Mouse (Mus musculus) heart, postnatal 14 days (tissue): ENCODE data around the gene Map3k20. TPM values are rescaled to one million over a fixed set of nuclear protein-coding genes. Genes with fewer than 3 reads are reported as not detected.

ENCODE experiments used
- DNase-seq, 2 experiments: peaks; one replicate each; pipeline ENCODE4 v3.0.0; 2021 to 2022
- intact Hi-C: fragments of 180-260 bp; cut with DNase I; formaldehyde crosslinking; loops from one replicate; pipeline ENCODE4 v1.15.1; 2025
- total RNA-seq, 2 experiments: library from RNA; stranded (reverse); gene quantifications; 2 replicates each; pipeline ENCODE4 v1.2.3; 2021

Gene Map3k20
- total RNA-seq, 2 experiments from 2014 or later, result 220 to 230 TPM

DNA sequence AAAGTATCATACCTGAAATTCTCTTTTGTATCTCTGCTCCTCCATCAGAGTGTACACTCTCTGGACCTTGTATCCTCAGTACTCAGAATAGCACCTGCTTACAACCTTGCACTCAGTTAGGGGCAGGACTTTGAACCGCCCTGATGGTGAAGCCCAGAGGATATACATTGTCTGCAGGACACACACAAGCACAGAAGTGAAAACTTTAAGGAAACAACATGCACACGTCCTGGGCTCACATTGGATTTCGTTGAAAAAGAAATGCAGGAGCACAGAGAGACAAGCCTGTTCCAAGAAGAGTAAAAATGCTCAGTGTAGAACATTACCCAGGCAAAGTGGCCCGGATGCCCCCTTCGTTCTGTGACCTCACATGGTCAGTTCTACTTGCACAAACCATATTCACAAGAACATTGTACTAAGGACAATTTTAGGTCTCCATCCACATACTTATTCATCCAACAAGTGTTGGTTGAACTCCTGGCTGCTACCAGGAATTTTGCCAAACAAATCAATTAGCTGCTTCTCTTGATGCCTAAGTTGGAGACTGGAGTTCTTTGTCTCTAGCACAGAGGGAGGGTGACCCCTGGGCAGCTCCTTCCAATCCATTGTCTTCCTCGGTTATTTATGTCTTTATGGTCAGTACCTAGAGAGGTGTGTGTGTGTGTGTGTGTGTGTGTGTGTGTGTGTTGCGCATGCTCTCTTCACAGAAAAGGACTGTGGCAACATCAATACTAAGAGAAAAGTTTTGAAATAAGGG lies 189.3 kb downstream of the Map3k20 start:
- no peak for DNase-seq
- intact Hi-C loops, result loop anchor here (10.0 kb wide), 1 partner anchor 190 kb away; the partner anchor contains the start of gene Map3k20

- no peak for DNase-seq
- intact Hi-C loops, result loop anchor here (10.0 kb wide), 1 partner anchor 191 kb away; the partner anchor contains the start of gene Map3k20
Observed at GRCm38 (mm10) chr2:72475423-72475796, 190.0 kb downstream of the Map3k20 start.

GRCm38 (mm10) chr2:72475797-72476485 lies 190.5 kb downstream of the Map3k20 start, which contains the start of gene Cdca7:
Gene Cdca7, plus strand, starts transcription at chr2:72476159.
- intact Hi-C loops, result loop anchor here (10.0 kb wide), 1 partner anchor 191 kb away; the partner anchor contains the start of gene Map3k20

GRCm38 (mm10) chr2:72476486-72477211 lies 191.2 kb downstream of the Map3k20 start:
- peak; percentile 40 to 46 for DNase-seq
- intact Hi-C loops, result loop anchor here (10.0 kb wide), 1 partner anchor 192 kb away; the partner anchor contains the start of gene Map3k20

More at GRCm38 (mm10) chr2:72475797-72476485, 190.5 kb downstream of the Map3k20 start, which contains the start of gene Cdca7:
- DNase-seq, result peak; percentile 79 to 80

DNA sequence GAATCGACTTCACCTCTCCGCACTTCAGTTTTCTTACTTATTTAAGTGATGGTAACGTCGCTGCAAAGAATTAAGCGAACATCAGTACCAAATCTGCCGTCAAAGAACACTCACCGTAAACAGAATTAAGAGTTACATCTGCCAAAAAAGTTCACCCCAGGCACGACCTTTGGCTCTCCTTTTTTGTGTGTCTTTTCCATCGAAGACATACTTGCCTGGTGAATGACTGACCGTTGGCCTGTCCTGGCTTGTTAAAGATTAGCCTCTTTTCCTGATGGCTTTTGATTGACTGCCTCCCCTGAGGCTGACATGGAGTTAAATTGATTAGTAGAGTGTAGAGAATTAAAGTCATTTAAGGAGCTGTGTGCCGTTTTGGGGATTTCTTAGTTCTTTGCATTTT lies 191.8 kb downstream of the Map3k20 start:
- intact Hi-C loops, result loop anchor here (10.0 kb wide), 1 partner anchor 192 kb away; the partner anchor contains the start of gene Map3k20
- no peak for DNase-seq

GRCm38 (mm10) chr2:72478176-72478575 lies 192.7 kb downstream of the Map3k20 start:
- intact Hi-C loops, result loop anchor here (10.0 kb wide), 1 partner anchor 193 kb away; the partner anchor contains the start of gene Map3k20
- no peak for DNase-seq

GRCm38 (mm10) chr2:72478921-72479320 lies 193.5 kb downstream of the Map3k20 start:
- intact Hi-C loops, result loop anchor here (10.0 kb wide), 1 partner anchor 194 kb away; the partner anchor contains the start of gene Map3k20

DNA sequence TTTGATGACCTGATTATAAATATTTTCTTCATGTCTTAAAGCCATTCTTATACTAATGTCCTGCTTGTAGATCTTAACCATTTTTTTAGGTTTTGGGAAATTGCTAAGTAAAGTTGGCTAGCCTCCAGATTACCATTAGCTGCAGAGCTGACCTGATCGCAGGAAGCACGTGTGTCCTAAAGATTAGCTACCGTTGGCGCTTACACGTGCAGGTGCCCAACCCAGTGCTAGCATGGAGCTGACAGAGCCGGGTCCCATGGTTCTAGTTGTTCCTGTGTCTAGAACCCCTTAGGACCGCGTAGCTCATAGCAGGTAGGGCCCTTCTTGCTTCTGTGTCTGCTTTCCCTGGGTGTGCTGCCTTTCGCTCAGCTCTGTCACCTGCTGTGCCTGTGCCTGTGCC lies 194.4 kb downstream of the Map3k20 start:
- DNase-seq, result no peak
- intact Hi-C loops, result loop anchor here (10.0 kb wide), 1 partner anchor 195 kb away; the partner anchor contains the start of gene Map3k20

More at GRCm38 (mm10) chr2:72478921-72479320, 193.5 kb downstream of the Map3k20 start:
- DNase-seq, result no peak

GRCm38 (mm10) chr2:72491650-72492049 lies 206.2 kb downstream of the Map3k20 start:
- DNase-seq, result no peak
- intact Hi-C loops, result no loop called here

Other genes with a start within 250 kb of the Map3k20 start
- 1 to 10 TPM; 2.9 to 9.4 TPM for gene Cdca7, start 190.5 kb downstream of the Map3k20 start, total RNA-seq